Mouse (Mus musculus) heart, postnatal 4 days (tissue): ENCODE results near the gene Gpsm1. TPM values are rescaled to one million over a fixed set of nuclear protein-coding genes. Genes with fewer than 3 reads are reported as not detected.

Experiments used
- DNase-seq: peaks from one replicate; pipeline ENCODE4 v3.0.0; 2021
- total RNA-seq, 2 experiments: library from RNA; stranded (reverse); gene quantifications; 2 replicates each; pipeline ENCODE4 v1.2.3; 2021

The Gpsm1 gene
- total RNA-seq, result 100 to 1,000 TPM; 142 to 153 TPM

GRCm38 (mm10) chr2:26315072-26315924, at the start of gene Gpsm1:
Gpsm1 (plus strand) TSS chr2:26315515.
- DNase-seq, result peak; percentile 90

DNA sequence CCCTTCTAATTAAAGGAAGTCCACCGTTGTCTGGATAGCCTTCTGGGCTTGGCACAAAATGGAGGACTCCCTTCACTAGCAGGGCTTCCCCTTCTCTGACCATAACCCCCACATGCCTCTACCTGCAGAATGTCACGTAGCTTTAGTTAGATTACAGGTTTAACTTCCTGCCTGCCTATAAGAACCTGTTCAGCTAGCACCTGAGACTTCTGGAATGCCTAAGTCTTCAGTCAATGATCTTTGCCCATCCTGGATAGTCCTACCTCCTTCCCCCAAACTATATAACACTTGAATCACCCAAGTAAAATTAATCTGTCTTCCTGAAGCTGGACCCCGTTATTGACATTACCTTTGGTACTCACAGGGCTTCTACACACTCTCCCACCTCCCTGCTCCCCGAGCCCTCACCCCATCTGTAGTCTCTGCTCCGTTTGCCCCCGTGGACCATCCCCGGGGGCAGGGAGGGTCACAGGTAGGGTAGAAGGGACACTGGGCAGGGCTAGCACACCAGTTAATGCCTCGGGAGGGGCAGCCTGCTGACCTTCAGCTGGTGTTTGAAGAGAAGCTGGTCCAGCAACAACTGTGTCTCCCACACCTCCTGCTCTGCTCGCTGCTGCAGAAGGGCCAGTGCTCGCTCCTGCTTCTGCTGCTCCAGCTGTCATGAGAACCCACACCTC, 49.1 kb upstream of the Gpsm1 start:
- DNase-seq, result no peak

- DNase-seq, result no peak
Measured at GRCm38 (mm10) chr2:26268216-26268615, 47.1 kb upstream of the Gpsm1 start.

GRCm38 (mm10) chr2:26273611-26274010, 41.7 kb upstream of the Gpsm1 start:
- peak; percentile 73 for DNase-seq

GRCm38 (mm10) chr2:26279712-26280111, 35.6 kb upstream of the Gpsm1 start:
- no peak for DNase-seq

- DNase-seq, result no peak
Measured at GRCm38 (mm10) chr2:26280594-26280993, 34.7 kb upstream of the Gpsm1 start.

- DNase-seq, result peak; percentile 79
Measured at GRCm38 (mm10) chr2:26285804-26286203, 29.5 kb upstream of the Gpsm1 start.

DNA sequence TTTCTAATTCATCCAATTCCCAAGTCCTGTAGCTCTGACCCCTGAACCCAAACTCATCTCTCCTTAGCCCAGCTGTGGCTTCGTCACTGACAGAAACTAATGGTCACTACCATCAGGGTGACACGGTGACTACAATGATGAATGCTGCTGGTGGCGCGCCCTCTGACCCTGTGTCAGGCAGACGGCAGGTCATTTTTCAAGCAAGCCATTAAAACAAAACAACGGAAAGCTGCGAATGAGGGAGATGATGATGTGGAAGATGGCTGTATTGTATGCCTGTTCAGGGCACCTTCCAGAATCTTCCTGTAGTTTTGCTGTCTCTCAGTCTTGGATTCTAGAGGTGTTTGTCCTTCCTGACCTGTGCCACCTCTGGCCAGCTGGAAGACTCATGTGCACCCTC, 28.9 kb upstream of the Gpsm1 start:
- DNase-seq, result no peak

- DNase-seq, result no peak
Measured at GRCm38 (mm10) chr2:26290133-26290532, 25.2 kb upstream of the Gpsm1 start.

DNA sequence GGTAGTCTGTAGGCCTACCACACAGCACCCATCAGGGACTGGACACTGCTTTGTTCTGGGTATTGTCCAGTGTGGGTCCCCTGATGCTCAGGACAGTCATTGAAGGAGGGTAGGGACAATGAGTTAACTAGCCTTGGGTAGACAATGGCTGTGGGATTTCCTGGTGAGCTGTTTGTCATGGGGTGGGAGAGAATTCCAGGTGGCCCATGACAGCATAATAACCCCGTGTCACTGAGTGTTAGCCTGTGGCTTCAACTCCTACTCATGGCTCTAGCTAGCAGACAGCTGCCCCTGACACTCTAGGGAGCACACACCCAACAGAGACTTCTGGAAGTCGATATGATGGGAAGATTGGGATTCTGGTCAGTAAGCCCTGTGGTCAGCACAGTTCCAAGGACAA, 20.9 kb upstream of the Gpsm1 start, which contains the start of gene Ccdc187:
TSS of gene Ccdc187 (minus strand) at position 101 of the 400 bp plus-strand sequence.
- no peak for DNase-seq

- no peak for DNase-seq
Measured at GRCm38 (mm10) chr2:26296606-26297195, 18.6 kb upstream of the Gpsm1 start.

- peak; percentile 61 for DNase-seq
Measured at GRCm38 (mm10) chr2:26298208-26298855, 17.0 kb upstream of the Gpsm1 start.

DNA sequence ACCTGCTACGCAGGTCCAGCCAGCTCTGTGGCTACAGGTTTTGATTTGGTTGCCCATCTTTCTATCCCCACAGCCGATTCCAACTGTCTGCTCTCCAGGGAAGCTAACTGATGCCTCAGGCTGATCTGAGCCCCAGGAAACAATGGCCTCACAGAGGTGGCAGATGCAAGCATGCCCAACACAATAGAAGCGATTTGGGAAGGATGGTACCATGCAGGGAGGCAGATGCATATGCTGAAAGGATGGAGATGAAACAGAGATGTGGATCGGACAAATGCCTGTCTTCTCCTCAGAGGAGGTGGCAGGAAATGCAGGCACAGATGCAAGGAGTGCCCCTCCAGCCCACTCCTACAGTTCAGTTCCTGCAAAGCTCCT, 16.5 kb upstream of the Gpsm1 start:
- DNase-seq, result no peak

DNA sequence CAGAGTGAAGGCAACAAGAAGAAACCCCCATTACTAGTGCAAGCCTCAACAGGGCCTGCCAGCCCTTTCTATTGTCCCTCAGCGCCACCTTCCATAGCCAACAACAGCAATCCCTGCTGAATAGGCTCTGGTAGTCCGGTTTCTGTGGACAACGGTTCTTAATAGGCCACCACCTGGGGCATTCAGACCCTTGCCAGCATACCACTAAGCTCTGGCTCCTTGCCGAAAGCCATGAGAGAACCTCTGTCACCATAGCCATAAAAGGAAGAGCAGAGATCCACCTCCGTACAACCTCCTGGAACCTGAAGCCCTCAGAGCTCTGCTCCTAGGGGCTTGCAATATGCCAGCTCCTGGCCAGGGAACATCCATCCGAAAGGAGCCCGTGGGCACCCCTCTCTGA, 16.0 kb upstream of the Gpsm1 start:
- DNase-seq, result no peak

DNA sequence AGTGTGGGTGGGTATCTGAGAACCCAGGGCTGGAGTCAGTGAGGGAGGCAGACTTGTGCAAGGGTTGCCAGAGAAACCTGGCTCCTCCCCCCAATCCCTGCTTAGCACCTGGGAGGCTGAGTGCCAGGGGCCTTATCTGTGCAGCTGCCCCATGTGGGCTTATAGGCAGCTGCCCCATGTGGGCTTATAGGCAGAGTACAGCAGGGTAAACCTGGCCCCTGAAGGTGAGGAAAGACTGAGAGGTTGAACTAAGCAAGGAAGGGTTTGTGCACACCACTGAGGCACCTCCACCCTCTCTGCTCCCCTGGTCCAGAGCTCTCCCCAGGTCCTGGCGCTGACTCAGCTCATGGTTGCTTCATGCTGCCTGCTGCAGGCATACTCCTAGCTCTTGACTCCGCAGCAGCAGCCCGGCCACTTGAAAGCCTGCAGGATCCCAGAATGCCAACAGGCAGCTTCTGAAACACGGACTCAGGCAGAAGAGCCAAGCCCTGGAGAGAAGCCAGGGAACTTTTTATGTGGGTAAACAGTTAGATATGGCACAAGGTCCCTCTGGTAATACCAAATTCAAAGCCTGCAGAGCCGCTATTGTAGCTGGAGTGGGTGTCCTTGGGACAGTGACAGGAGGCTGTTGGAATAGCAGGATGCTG, 15.0 kb upstream of the Gpsm1 start:
- peak; percentile 42 for DNase-seq

DNA sequence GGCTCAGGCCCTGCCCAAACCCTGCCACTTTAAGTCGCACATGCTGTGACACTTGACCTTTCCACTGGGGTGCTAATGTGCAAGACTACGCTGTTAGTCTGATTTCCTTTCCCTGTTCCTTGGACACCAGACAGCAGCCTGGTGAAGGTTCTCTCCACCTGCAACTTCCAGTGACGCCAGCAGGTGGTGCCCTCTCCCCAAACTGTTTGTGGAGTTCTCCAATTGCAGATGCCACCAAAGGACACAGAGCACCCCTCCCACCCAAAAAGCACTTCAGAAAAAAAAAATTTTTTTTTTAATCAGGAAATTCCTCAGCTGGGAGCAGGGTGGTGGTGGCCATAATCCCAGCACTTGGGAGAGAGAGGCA, 14.5 kb upstream of the Gpsm1 start:
- peak; percentile 94 for DNase-seq

DNA sequence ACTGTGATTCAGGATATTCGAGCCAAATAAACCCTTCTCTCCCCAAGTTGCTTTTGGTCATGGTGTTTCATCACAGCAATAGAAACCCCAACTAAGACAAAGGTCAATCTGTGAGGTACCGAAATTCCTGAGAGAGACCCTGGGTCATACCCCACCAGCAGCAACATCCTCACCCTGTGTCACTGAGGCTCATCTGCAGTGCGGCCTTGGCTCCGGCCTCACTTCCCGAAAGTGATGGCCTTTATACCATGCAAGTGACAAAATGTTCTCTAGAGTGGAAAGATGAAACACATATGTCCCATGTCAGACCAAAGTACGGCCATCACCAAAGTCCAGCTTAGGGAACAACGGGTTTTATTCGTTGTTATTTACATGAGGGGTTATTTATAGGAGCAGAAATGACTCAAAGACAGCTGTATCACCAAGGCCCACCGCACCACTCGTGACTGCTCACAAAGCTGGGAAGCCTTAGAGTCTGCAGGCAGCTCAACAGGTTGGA, 13.3 kb upstream of the Gpsm1 start:
- no peak for DNase-seq

- DNase-seq, result no peak
Measured at GRCm38 (mm10) chr2:26304711-26305110, 10.6 kb upstream of the Gpsm1 start.

DNA sequence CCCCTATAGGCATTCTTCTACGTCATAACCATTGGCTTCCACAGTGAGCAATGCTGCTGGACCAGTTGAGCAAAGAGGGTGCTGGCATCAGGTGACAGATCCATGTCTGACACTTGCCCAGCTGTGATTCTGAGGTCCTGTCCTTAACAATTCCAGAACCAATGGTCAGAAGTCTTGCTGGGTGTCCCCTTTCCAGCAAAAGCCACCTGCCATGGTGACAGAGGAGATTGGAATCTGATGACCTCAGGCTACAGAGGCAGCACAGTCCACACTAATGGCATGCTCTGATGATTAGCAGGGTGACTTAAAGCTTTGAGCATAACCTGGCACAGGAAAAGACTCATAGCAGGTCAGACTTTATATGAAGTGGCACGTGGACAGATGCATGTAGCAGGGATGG, 9.8 kb upstream of the Gpsm1 start:
- DNase-seq, result no peak

GRCm38 (mm10) chr2:26306702-26307101, 8.6 kb upstream of the Gpsm1 start:
- DNase-seq, result no peak

DNA sequence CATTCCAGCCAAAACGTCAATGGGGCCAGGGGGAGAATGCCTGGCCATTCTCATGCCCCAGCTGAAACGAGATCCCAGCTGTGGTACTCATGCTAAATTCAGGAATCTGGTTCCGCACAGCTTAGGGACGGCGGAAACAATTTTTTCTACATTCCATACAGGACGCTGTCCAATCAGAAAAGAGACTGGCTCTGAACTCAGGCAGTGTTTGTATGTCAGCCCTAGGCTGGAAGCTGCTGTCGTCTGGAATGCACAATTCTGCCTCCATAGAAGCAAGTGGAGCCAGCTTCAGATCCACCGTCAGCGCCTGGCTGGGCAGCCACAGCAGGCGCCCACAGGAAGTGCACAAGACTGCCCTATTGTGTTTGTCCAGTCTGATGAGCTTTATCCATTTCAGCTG, 5.6 kb upstream of the Gpsm1 start:
- peak; percentile 58 for DNase-seq

DNA sequence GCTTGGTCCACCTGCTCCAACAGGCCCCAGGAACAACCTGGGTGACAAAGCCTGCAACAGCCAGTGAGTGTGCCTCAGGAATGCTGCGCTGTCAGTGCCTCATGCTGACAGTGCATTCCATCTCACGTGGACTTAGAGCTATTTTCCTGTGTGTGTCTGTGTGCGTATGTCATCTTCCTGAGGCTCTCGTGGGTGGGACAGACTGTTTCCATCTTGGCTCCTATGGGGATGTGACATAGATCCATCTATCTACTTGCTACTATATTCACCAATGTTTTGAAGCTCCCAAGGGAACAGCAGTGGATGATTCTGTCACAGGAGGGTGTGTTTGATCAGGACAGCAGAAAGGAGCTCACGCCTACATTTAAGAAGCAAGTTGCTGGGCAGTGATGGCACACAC, 3.4 kb upstream of the Gpsm1 start:
- no peak for DNase-seq
